16 mouse cellular contexts compared by ENCODE assay signal in the genomic region with DNA sequence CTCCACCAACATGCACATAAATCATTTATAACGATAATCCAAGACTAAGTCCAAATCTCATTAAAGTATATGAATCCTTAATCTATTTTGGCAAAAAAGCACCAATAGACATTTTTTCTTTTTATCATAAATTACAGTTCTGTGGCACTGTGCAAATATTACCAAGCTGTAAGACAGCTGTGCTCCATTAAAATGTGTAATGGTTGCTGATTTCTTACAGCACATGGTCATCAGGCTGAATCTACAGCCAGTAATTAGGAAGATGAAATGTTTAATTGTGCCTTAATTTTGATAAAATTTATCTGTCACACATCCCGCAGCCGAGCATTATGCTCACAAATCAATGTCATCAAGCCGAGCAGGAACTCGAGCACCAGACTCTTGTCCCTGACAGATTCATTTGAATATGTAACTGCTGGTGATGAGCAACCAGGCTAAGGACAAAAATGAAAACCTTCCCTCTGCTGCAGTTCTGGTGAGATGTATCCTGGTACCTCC.
"Had no signal": no experiment of that assay in that cellular context is flagged by ENCODE, and none has a peak within 500 bp of the region (broad histone marks: within the 10 kb centered on the region; RNA-seq: fewer than 3 reads in every experiment).

No protein-coding gene starts in this region.

- H3K4me1 ChIP-seq: intestine, embryonic 15.5 days; liver, embryonic 15.5 days had no signal

- DNase-seq: kidney, postnatal 25 days; lung, adult 2 months; lung, postnatal 36 days; retina, postnatal 1 day; right cerebral cortex, postnatal 4 days; spleen, adult 18-20 months; thymus, adult 18-20 months; thymus, postnatal 14 days had no signal

- H3K36me3 ChIP-seq: intestine, embryonic 15.5 days; limb, embryonic 10.5 days; liver, embryonic 15.5 days; midbrain, embryonic 13.5 days had no signal

- H3K4me3 ChIP-seq: intestine, embryonic 15.5 days; layer of hippocampus, adult 2 months; left cerebral cortex, adult 2 months; limb, embryonic 10.5 days; liver, embryonic 15.5 days; midbrain, embryonic 13.5 days had no signal

- H3K9ac ChIP-seq: intestine, embryonic 15.5 days; liver, embryonic 15.5 days; midbrain, embryonic 13.5 days had no signal

- H3K27me3 ChIP-seq: intestine, embryonic 15.5 days; liver, embryonic 15.5 days; midbrain, embryonic 13.5 days had no signal

- H3K4me2 ChIP-seq: intestine, embryonic 15.5 days; liver, embryonic 11.5 days; liver, embryonic 15.5 days; midbrain, embryonic 13.5 days had no signal

- H3K27ac ChIP-seq: intestine, embryonic 15.5 days; limb, embryonic 10.5 days; liver, embryonic 15.5 days; midbrain, embryonic 13.5 days had no signal

- H3K9me3 ChIP-seq: intestine, embryonic 15.5 days; limb, embryonic 10.5 days; liver, embryonic 15.5 days; midbrain, embryonic 13.5 days had no signal

- ATAC-seq: intestine, embryonic 15.5 days; lung, postnatal 0 days; midbrain, embryonic 13.5 days had no signal
